Mouse (Mus musculus) inflammation-experienced regulatory T-cells, adult 6 months (primary cell): ENCODE data around the gene Vill. TPM values are rescaled to one million over a fixed set of nuclear protein-coding genes. Genes with fewer than 3 reads are reported as not detected.

Experiments used
- ATAC-seq: one replicate; pipeline ENCODE4 v1.8.0; 2017
- polyA plus RNA-seq, 3 experiments: library from polyadenylated mRNA; unstranded; fragments of 100-300 nt; shearing (Covaris generic); gene quantifications; one replicate each; pipeline ENCODE4 v1.2.1; 2017

Gene Vill
- polyA plus RNA-seq, 3 experiments from 2014 or later: 17.6 to 20.9 (median 17.8) TPM

- ATAC-seq: no peak
Measured at GRCm38 (mm10) chr9:119082039-119082438, 29.5 kb downstream of the Vill start.

GRCm38 (mm10) chr9:119082656-119083430 is 30.3 kb downstream of the Vill start:
- no peak for ATAC-seq

- ATAC-seq: no peak
Measured at GRCm38 (mm10) chr9:119083966-119084365, 31.4 kb downstream of the Vill start.

GRCm38 (mm10) chr9:119086451-119086850 is 33.9 kb downstream of the Vill start:
- no peak for ATAC-seq

GRCm38 (mm10) chr9:119087309-119087708 is 34.7 kb downstream of the Vill start:
- ATAC-seq: no peak

- peak; percentile 46 for ATAC-seq
Measured at GRCm38 (mm10) chr9:119088148-119088801, 35.7 kb downstream of the Vill start.

- no peak for ATAC-seq
Measured at GRCm38 (mm10) chr9:119089437-119089836, 36.9 kb downstream of the Vill start.

- no peak for ATAC-seq
Measured at GRCm38 (mm10) chr9:119090462-119090861, 37.9 kb downstream of the Vill start.

- no peak for ATAC-seq
Measured at GRCm38 (mm10) chr9:119091581-119092310, 39.2 kb downstream of the Vill start.

GRCm38 (mm10) chr9:119092473-119093418 is 40.2 kb downstream of the Vill start:
- no peak for ATAC-seq

GRCm38 (mm10) chr9:119093419-119094295 is 41.1 kb downstream of the Vill start, which contains the start of gene Plcd1:
Plcd1 (minus strand) TSS chr9:119093502.
- no peak for ATAC-seq

GRCm38 (mm10) chr9:119094462-119095109 is 42.0 kb downstream of the Vill start:
- no peak for ATAC-seq

- ATAC-seq: no peak
Measured at GRCm38 (mm10) chr9:119100177-119100898, 47.8 kb downstream of the Vill start.

- peak; percentile 89 for ATAC-seq
Measured at GRCm38 (mm10) chr9:119101992-119102782, 49.6 kb downstream of the Vill start, which contains the start of gene Dlec1. Dlec1 (plus strand) TSS chr9:119102478.

- no peak for ATAC-seq
Measured at GRCm38 (mm10) chr9:119102783-119103113, 50.2 kb downstream of the Vill start.

GRCm38 (mm10) chr9:119107566-119107965 is 55.0 kb downstream of the Vill start:
- no peak for ATAC-seq

GRCm38 (mm10) chr9:119109685-119110353 is 57.2 kb downstream of the Vill start:
- ATAC-seq: no peak

- ATAC-seq: no peak
Measured at GRCm38 (mm10) chr9:119110640-119111039, 58.1 kb downstream of the Vill start.
